Comparison of ENCODE assay signal across 25 mouse cellular contexts in genomic region chr5:65665370-65665769, GRCm38 (mm10). TPM values are rescaled to one million over a fixed set of nuclear protein-coding genes. Genes with fewer than 3 reads are reported as not detected.
DNase-seq lines count a peak whose midpoint lies in the region; ATAC-seq lines count a peak whose summit lies in the region.
"Had no signal": no experiment of that assay in that cellular context is flagged by ENCODE, and none has a peak within 500 bp of the region (broad histone marks: within the 10 kb centered on the region; RNA-seq: fewer than 3 reads in every experiment).

No protein-coding gene starts in this region.

- DNase-seq in frontal cortex, postnatal 14 days (ENCODE audit: low spot score in 2 of 2), result no peak
- peak; percentile 44 for DNase-seq in brain, adult 2 months (ENCODE audit: low read depth, low spot score)
- peak; percentile 47 for DNase-seq in gonadal fat pad, adult 2 months (ENCODE audit: low read depth)
- no peak for DNase-seq in c-Kit-positive CD71-positive TER-119-positive erythroid progenitor cells, embryonic 14.5 days (ENCODE audit: low spot score)
- DNase-seq: adrenal gland, postnatal 10 days; adrenal gland, postnatal 36 days; cerebellum, adult 11 months; cerebellum, adult 2 months; cerebellum, adult 9-11 months; cerebellum, postnatal 25 days; forebrain, postnatal 0 days; gastrocnemius, postnatal 10 days; gastrocnemius, postnatal 36 days; heart, adult 11 months; heart, postnatal 10 days; heart, postnatal 36 days; kidney, adult 11 months; kidney, adult 8-10 months had no signal

- peak; percentile 76 for ATAC-seq in frontal cortex, adult (ENCODE audit: low TSS enrichment)
- ATAC-seq in cerebellum, adult (ENCODE audit: insufficient number of reproducible peaks, low FRiP score, low TSS enrichment), result no peak
- ATAC-seq: activated CD4-positive, CD25-positive, alpha-beta regulatory T cell, adult 4 months; CD4-positive, CD25-positive, alpha-beta regulatory T cell, adult 4 months; forebrain, embryonic 13.5 days; forebrain, postnatal 0 days; hindbrain, embryonic 16.5 days; intestine, embryonic 15.5 days had no signal

RNA-seq across cellular contexts. Expression of gene Pds5a, which starts 32.7 kb away (rescaled TPM):
- 28.3 and 29.8 TPM in 2 replicates for polyA plus RNA-seq in gonadal fat pad, adult 2 months (2012; rRNA removed)

Comparison
In these comparisons a context has a peak if more than half of its experiments do, and no peak if none do; other contexts are left out.
1. DNase-seq: peak in brain, adult 2 months (single experiment) and gonadal fat pad, adult 2 months (single experiment); none in frontal cortex, postnatal 14 days (0 of 2) and c-Kit-positive CD71-positive TER-119-positive erythroid progenitor cells, embryonic 14.5 days (single experiment).